Mouse (Mus musculus) ES-E14 (cell line): ENCODE results near the gene Rfpl4b. TPM values are rescaled to one million over a fixed set of nuclear protein-coding genes. Genes with fewer than 3 reads are reported as not detected.

Experiments used
- total RNA-seq: library from RNA; depleted of rRNA; stranded (reverse); fragments of 300-350 nt; gene quantifications from 2 replicates; pipeline ENCODE4 v1.2.3, GENCODE M21; 2012; rRNA removed

Rfpl4b gene
- total RNA-seq, 1 experiment: 0.31 TPM

Other genes starting within 250 kb of the Rfpl4b start
- 2.4 and 3.6 TPM in 2 replicates for gene Lama4, start 143.7 kb upstream of the Rfpl4b start, total RNA-seq